Mouse (Mus musculus): Measurements from ENCODE around the gene Tut1. TPM values are rescaled to one million over a fixed set of nuclear protein-coding genes. Genes with fewer than 3 reads are reported as not detected.

Tut1 gene
- 12.6 and 12.9 TPM in 2 replicates for polyA plus RNA-seq (2015; fragmentation: Nextera tagmentation; extraction: Ambion mirVana)

DNA sequence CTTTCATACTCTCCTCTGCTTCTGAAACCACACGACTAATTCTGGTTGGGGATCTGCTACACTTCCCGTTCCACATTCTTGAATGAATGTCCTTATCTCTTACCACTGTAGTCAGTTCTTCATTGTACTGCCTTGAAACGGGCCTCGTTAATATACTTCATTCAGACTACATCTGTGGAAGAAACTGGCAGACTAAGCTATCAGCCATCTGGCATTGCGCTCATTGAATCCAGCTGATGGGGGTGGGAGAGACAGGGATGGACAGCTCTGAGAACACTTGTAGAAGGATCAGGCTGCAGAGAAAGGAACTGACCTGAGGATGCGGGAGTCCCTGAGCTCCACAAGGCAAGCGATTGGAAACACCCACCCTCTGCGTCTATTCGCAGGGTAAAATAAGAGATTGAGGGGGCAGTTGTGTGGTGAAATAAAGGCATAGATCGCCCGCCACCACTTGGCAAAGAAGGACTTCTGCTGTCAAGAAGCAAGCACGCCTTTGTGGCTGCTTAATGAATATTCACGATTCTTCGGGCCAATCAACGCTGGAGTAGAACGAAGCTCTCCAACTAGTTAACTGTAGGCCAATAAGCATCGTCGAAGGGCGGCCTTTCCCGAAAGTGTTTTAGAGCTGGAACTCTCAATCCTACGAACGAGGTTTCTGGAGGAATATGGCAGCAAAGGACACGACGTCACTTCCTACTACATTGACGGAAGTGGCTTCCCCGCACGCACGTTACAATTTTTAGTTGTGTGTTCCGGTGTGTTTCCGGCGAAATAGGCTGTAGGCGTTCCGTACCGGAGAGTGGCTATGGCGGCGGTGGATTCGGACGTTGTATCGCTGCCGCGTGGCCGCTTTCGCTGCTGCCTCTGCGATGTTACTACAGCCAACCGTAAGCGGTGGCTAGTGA lies at the start of gene Tut1:
Gene Tut1 (plus strand): TSS at position 713 of the 905 bp plus-strand sequence.
- peaks cover 20% of the 10 kb centered on the region for H3K4me1 ChIP-seq (ENCODE audit: control insufficient read depth, low read depth, low read length)
- H3K36me3 ChIP-seq (ENCODE audit: control insufficient read depth, insufficient read depth), result peaks cover 39% of the 10 kb centered on the region
- peak within 1 kb of the TSS; percentile 67 for H3K4me2 ChIP-seq (ENCODE audit: low read depth, low read length)
- H3K27ac ChIP-seq (ENCODE audit: low read length), result peak within 1 kb of the TSS; percentile 87
- H3K27me3 ChIP-seq (ENCODE audit: control insufficient read depth, insufficient read depth, low read depth, low read length), result no peaks in the 10 kb centered on the region
- no peaks in the 10 kb centered on the region for H3K9me3 ChIP-seq (replicated peaks; ENCODE audit: control insufficient read depth, low read length)
- H3K4me3 ChIP-seq (ENCODE audit: low read depth, low read length), result peak within 1 kb of the TSS; percentile 93
- peak; percentile 95 for ATAC-seq (ENCODE audit: low read depth)
- H3K9ac ChIP-seq (ENCODE audit: low read depth, low read length), result peak within 1 kb of the TSS; percentile 78
- 2% methylated on average over 46 of the region's 46 CpGs for WGBS (ENCODE audit: insufficient replicate concordance)

DNA sequence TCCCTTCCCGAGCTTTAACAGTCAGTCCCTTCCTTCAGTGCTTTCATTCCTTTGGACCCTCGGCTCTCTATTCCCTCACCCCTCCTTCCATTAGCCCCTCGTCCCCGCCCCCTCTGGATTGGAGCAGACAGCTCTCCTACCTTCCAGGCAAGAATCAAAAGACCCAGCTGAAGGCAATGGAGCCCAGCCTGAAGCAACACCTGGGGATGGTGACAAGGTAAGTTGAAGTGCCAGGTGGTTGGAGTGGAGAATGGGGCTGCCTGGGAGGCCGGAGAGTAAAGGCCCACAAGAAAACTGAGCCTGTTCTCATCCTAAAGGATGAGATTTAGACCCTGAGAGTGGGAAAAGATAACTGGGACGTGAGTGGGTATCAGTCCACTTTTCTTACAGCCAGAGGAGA lies 45.1 kb upstream of the Tut1 start:
- ATAC-seq (ENCODE audit: low read depth), result no peak
- peaks cover 82% of the 10 kb centered on the region for H3K36me3 ChIP-seq (ENCODE audit: control insufficient read depth, insufficient read depth)
- WGBS (ENCODE audit: insufficient replicate concordance), result 81% methylated on average over 6 of the region's 6 CpGs
- H3K4me3 ChIP-seq (ENCODE audit: low read depth, low read length), result no peak overlapping the region
- no peak overlapping the region for H3K27ac ChIP-seq (ENCODE audit: low read length)
- no peaks in the 10 kb centered on the region for H3K4me1 ChIP-seq (ENCODE audit: control insufficient read depth, low read depth, low read length)
- H3K9me3 ChIP-seq (replicated peaks; ENCODE audit: control insufficient read depth, low read length), result no peaks in the 10 kb centered on the region
- no peaks in the 10 kb centered on the region for H3K27me3 ChIP-seq (ENCODE audit: control insufficient read depth, insufficient read depth, low read depth, low read length)
- H3K9ac ChIP-seq (ENCODE audit: low read depth, low read length), result no peak overlapping the region
- H3K4me2 ChIP-seq (ENCODE audit: low read depth, low read length), result no peak overlapping the region

DNA sequence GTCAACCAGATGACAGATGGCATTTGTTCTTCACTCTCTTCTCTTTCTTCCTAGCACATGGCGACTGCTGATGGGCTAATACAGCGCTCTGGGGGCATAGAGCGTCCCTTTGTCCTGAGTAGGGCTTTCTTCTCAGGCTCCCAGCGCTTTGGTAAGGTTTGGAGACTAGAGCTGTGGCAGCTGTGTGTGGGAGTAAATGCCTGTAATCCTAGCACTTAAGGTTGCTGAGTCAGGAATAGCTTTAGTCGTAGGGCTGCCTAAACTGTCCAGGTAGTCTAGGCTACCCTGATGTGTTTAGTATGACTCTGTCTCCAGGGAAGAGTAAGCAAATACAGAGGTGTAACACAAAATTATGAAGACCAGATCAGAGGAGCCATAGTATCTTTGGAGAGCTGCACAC lies 41.8 kb upstream of the Tut1 start:
- Histone ChIP-seq H3K4me2 (ENCODE audit: low read depth, low read length) (no peak overlapping the region), H3K27ac (ENCODE audit: low read length) (no peak overlapping the region), H3K36me3 (ENCODE audit: control insufficient read depth, insufficient read depth) (peaks cover 91% of the 10 kb centered on the region), H3K4me1 (ENCODE audit: control insufficient read depth, low read depth, low read length) (no peaks in the 10 kb centered on the region), H3K9me3 (replicated peaks; ENCODE audit: control insufficient read depth, low read length) (no peaks in the 10 kb centered on the region), H3K9ac (ENCODE audit: low read depth, low read length) (no peak overlapping the region), H3K4me3 (ENCODE audit: low read depth, low read length) (no peak overlapping the region), H3K27me3 (ENCODE audit: control insufficient read depth, insufficient read depth, low read depth, low read length) (no peaks in the 10 kb centered on the region)
- whole genome bisulfite sequencing (ENCODE audit: insufficient replicate concordance), result 89% methylated on average over 5 of the region's 5 CpGs
- no peak for ATAC-seq (ENCODE audit: low read depth)

DNA sequence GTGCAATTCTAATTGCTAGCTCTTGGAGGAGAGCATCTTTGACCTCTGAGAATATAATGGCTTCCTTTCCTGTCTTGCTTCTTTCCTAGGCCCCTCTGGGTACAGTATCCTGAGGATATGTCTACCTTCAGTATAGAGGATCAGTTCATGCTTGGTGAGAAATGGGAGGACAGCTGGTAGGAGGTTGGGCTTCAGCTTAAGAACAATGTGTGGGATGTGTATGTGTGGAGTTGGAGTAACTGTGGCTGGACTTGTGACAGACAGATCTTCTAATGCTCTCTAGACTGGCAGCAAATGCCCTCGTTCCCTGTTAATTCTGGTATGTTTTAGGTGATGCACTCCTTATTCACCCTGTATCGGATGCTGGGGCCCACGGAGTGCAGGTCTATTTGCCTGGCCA lies 39.4 kb upstream of the Tut1 start:
- no peaks in the 10 kb centered on the region for H3K9me3 ChIP-seq (replicated peaks; ENCODE audit: control insufficient read depth, low read length)
- no peak overlapping the region for H3K27ac ChIP-seq (ENCODE audit: low read length)
- no peak overlapping the region for H3K9ac ChIP-seq (ENCODE audit: low read depth, low read length)
- ATAC-seq (ENCODE audit: low read depth), result no peak
- 85% methylated on average over 3 of the region's 3 CpGs for WGBS (ENCODE audit: insufficient replicate concordance)
- H3K4me3 ChIP-seq (ENCODE audit: low read depth, low read length), result no peak overlapping the region
- H3K4me2 ChIP-seq (ENCODE audit: low read depth, low read length), result no peak overlapping the region
- no peaks in the 10 kb centered on the region for H3K27me3 ChIP-seq (ENCODE audit: control insufficient read depth, insufficient read depth, low read depth, low read length)
- peaks cover 69% of the 10 kb centered on the region for H3K36me3 ChIP-seq (ENCODE audit: control insufficient read depth, insufficient read depth)
- no peaks in the 10 kb centered on the region for H3K4me1 ChIP-seq (ENCODE audit: control insufficient read depth, low read depth, low read length)

DNA sequence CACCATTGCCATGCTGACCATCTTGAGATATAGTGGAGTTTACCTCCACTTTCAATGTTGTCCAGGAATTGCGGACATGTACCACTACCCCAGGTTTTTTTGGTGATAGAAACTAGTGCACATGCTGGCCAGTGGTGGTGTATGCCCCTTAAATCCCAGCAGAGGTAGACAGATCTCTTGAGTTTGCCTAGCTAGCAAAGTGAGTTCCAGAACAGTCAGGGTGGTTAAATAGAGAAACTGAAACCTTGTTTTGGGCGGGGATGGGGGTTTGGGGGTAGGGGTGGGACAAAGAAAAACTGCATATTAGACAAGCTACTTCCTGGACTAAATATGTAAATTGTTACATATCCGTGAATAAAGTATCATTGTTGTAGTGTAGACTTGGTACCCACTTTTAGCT lies 34.6 kb upstream of the Tut1 start:
- Histone ChIP-seq H3K4me3 (ENCODE audit: low read depth, low read length) (no peak overlapping the region), H3K36me3 (ENCODE audit: control insufficient read depth, insufficient read depth) (peaks cover 24% of the 10 kb centered on the region), H3K4me2 (ENCODE audit: low read depth, low read length) (no peak overlapping the region), H3K27ac (ENCODE audit: low read length) (no peak overlapping the region), H3K27me3 (ENCODE audit: control insufficient read depth, insufficient read depth, low read depth, low read length) (no peaks in the 10 kb centered on the region), H3K9me3 (replicated peaks; ENCODE audit: control insufficient read depth, low read length) (no peaks in the 10 kb centered on the region), H3K9ac (ENCODE audit: low read depth, low read length) (no peak overlapping the region), H3K4me1 (ENCODE audit: control insufficient read depth, low read depth, low read length) (peaks cover 16% of the 10 kb centered on the region)
- ATAC-seq (ENCODE audit: low read depth), result no peak
- WGBS (ENCODE audit: insufficient replicate concordance), result 78% methylated on average over 3 of the region's 3 CpGs

DNA sequence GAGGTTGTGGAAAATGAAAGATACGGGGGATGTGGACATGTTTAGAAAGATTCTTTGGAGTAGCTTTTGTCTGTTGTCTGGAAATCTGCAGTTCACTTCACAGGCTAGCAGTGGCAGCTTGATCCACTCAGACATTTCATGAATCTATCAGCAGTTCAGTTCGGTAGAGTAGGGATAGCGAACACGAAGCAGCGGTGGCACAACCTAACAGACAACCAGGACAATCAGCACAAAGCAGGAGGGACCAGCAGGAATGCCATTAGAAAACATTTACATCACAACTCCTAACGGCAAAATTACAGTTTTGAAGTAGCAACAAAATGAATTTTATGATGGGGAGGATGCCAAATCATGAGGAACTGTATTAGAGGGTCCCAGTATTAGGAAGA lies 34.0 kb upstream of the Tut1 start:
- H3K4me2 ChIP-seq (ENCODE audit: low read depth, low read length), result peak overlapping the region; percentile 92
- no peaks in the 10 kb centered on the region for H3K9me3 ChIP-seq (replicated peaks; ENCODE audit: control insufficient read depth, low read length)
- 58% methylated on average over 6 of the region's 6 CpGs for WGBS (ENCODE audit: insufficient replicate concordance)
- no peak for ATAC-seq (ENCODE audit: low read depth)
- H3K27me3 ChIP-seq (ENCODE audit: control insufficient read depth, insufficient read depth, low read depth, low read length), result no peaks in the 10 kb centered on the region
- H3K27ac ChIP-seq (ENCODE audit: low read length), result peak overlapping the region; percentile 96
- peaks cover 16% of the 10 kb centered on the region for H3K4me1 ChIP-seq (ENCODE audit: control insufficient read depth, low read depth, low read length)
- H3K4me3 ChIP-seq (ENCODE audit: low read depth, low read length), result peak overlapping the region; percentile 87
- H3K36me3 ChIP-seq (ENCODE audit: control insufficient read depth, insufficient read depth), result peaks cover 17% of the 10 kb centered on the region
- H3K9ac ChIP-seq (ENCODE audit: low read depth, low read length), result peak overlapping the region; percentile 90

DNA sequence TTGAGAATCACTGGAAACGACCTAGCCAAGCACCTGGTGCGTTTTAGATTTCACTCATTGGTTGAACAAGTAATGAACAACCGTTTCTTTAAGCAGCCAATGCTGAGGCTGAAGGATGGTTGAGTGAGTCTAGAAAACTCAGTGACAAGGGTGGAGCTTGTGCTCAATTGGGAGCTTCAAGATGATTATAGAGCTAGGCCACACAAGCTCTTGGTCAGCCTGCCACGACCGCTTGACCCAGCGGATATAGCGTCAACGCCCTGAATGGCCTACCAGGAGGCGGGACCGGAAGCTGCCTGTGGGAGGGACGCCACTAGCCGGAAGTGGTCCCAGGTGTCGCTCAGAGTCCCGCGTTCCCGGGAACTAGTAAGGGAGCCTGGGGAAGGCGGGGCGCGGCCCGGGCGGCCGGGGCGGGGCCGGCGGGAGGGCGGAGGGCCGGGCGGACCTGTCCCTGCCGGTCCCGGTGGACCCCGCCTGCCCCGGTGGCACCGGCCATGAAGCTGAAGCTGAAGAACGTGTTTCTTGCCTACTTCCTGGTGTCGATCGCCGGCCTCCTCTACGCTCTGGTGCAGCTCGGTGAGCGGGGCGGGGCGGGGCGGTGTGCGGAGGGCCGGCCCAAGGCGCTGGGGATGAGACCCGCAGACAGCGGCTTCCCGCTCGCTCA lies 33.4 kb upstream of the Tut1 start, which contains the start of gene B3gat3:
Gene B3gat3 (plus strand): TSS at position 302 of the 664 bp plus-strand sequence.
- ATAC-seq (ENCODE audit: low read depth), result peak; percentile 96
- no peaks in the 10 kb centered on the region for H3K27me3 ChIP-seq (ENCODE audit: control insufficient read depth, insufficient read depth, low read depth, low read length)
- H3K27ac ChIP-seq (ENCODE audit: low read length), result peak within 1 kb of the TSS; percentile 96
- H3K9ac ChIP-seq (ENCODE audit: low read depth, low read length), result peak within 1 kb of the TSS; percentile 90
- H3K4me1 ChIP-seq (ENCODE audit: control insufficient read depth, low read depth, low read length), result peaks cover 16% of the 10 kb centered on the region
- peak within 1 kb of the TSS; percentile 92 for H3K4me2 ChIP-seq (ENCODE audit: low read depth, low read length)
- H3K9me3 ChIP-seq (replicated peaks; ENCODE audit: control insufficient read depth, low read length), result no peaks in the 10 kb centered on the region
- peaks cover 12% of the 10 kb centered on the region for H3K36me3 ChIP-seq (ENCODE audit: control insufficient read depth, insufficient read depth)
- WGBS (ENCODE audit: insufficient replicate concordance), result under 1% methylated on average over 48 of the region's 50 CpGs
- H3K4me3 ChIP-seq (ENCODE audit: low read depth, low read length), result peak within 1 kb of the TSS; percentile 87

DNA sequence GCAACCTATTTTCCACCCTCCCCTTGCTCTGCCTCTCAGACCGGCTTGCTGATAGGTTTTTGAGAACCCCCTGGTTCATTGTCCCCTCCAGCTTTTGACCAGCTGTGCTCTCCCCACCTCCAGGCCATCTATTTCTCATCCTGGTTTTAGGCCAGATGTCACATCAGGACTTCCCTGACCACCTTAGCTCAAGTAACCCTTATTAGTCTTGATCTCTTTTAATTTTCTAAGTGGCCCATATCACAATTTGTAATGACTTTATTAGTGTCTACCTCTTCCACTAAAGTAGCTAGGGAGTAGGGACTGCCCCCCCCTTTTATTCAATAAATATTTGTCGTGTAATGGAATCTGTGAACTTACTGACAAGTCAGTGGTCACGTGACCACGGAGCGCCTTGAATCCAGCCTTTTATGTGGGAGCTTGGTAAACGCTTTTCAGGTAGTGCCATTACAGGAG lies 32.8 kb upstream of the Tut1 start:
- peaks cover 16% of the 10 kb centered on the region for H3K4me1 ChIP-seq (ENCODE audit: control insufficient read depth, low read depth, low read length)
- no peak for ATAC-seq (ENCODE audit: low read depth)
- under 1% methylated on average over 6 of the region's 6 CpGs for WGBS (ENCODE audit: insufficient replicate concordance)
- peak overlapping the region; percentile 96 for H3K27ac ChIP-seq (ENCODE audit: low read length)
- peak overlapping the region; percentile 90 for H3K9ac ChIP-seq (ENCODE audit: low read depth, low read length)
- H3K27me3 ChIP-seq (ENCODE audit: control insufficient read depth, insufficient read depth, low read depth, low read length), result no peaks in the 10 kb centered on the region
- H3K36me3 ChIP-seq (ENCODE audit: control insufficient read depth, insufficient read depth), result peaks cover 5% of the 10 kb centered on the region
- no peaks in the 10 kb centered on the region for H3K9me3 ChIP-seq (replicated peaks; ENCODE audit: control insufficient read depth, low read length)
- H3K4me2 ChIP-seq (ENCODE audit: low read depth, low read length), result peak overlapping the region; percentile 92
- H3K4me3 ChIP-seq (ENCODE audit: low read depth, low read length), result peak overlapping the region; percentile 87
